Mouse (Mus musculus): ENCODE data around the gene Ctsw. TPM values are rescaled to one million over a fixed set of nuclear protein-coding genes. Genes with fewer than 3 reads are reported as not detected.

Gene Ctsw
- polyA plus RNA-seq, 1 experiment from 2014 or later = 4.8 TPM

DNA sequence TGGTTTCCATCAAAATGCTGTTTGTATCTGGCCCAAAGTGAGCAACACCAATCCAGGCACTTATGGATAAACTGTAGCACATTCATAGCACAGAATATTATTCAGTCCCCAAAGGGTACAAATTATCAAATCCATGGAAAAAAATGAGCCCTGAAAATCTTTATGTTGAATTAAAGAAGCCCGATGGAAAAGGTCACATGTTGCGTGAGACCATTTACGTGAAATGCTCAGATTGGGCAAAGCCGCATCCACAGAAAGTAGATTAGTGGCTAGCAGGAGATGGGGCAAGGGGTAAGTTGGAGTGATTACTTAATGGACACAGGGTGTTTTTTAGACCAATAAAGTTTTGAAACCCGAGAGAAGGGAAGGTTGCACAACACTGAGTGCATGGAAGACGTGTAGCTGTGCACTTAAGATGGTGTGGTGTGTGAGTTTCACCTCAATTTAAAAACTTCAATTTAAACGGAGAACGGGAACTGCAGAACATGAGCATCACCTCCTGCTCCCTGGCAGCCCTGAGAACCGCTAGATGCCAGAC is 23.9 kb downstream of the Ctsw start:
- peaks cover 42% of the 10 kb centered on the region for H3K27me3 ChIP-seq
- peaks cover 18% of the 10 kb centered on the region for H3K4me1 ChIP-seq
- H3K4me3 ChIP-seq = no peak overlapping the region
- H3K9ac ChIP-seq (replicated peaks) = no peak overlapping the region
- 68% methylated on average over 9 of the region's 9 CpGs for WGBS
- H3K27ac ChIP-seq (replicated peaks) = no peak overlapping the region
- H3K9me3 ChIP-seq = no peaks in the 10 kb centered on the region
- no peak for ATAC-seq (replicated peaks)
- no peak overlapping the region for H3K4me2 ChIP-seq (replicated peaks)
- no peaks in the 10 kb centered on the region for H3K36me3 ChIP-seq

DNA sequence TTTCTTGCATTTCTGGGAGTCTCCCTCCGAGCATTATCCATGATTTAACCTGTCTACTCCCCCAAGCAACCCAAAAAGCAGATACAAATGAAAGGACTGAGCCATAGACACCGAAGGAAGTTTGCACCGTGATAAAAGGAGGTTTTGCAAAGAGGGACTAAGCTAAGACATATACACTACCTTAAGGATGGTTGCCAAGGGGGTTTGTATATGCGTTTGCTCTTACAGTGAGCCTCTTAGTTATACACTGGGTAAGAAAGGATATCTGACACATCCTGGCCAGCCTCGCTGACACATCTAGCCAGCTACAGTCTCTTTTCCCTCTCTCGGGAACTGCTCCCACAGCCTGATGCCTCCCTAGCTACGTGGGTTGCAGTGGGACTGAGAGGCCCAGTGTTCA is 34.4 kb downstream of the Ctsw start:
- Histone ChIP-seq H3K4me3 (no peak overlapping the region), H3K9me3 (no peaks in the 10 kb centered on the region), H3K9ac (replicated peaks) (no peak overlapping the region), H3K36me3 (no peaks in the 10 kb centered on the region), H3K27ac (replicated peaks) (no peak overlapping the region), H3K4me2 (replicated peaks) (no peak overlapping the region), H3K4me1 (peaks cover 5% of the 10 kb centered on the region), H3K27me3 (0 out of 2 replicates have a peak, but pooled peaks cover 3% of the 10 kb centered on the region)
- ATAC-seq (replicated peaks) = no peak
- 73% methylated on average over 7 of the region's 7 CpGs for WGBS

DNA sequence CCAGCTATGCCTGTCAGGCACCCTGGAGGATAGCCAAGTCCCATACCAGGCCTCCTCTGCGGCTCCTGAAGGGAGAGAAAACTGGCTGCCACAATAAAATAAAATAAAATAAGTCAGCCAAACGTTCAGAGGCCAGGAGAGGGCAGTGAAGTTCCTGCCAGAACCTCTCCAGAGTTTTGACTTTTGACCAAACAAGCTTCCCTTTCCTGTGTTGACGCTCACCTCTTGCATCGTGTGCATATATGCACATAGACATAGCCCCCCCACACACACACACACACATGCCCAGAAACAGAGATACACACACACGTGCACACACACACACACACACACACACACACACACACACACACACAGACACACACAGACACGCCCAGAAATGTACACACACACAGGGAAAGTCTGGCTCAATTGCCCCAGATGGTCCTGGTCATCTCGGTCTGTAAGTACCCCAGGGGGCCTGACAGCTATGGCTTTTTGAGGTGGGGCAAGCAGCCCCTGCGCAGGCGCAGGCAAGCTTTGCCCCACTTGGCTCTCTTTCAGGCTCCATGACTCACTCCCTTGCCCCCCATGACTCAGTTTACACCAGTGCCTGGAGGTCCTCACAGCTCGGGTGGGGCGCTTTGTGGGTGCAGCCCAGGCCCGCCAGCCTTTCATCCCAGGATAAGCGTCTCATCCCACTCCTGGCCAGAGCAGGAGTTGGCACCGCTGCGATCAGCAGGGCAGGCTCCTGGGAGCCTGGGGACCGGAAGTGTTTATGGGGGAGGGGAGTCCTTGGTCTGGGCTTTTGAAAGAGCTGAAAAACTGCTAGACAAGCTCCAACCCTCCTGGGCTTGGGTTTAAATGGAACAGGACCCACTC is 35.1 kb downstream of the Ctsw start:
- Histone ChIP-seq H3K4me3 (peak overlapping the region; percentile 9; the same call in 1 of the 2 replicates), H3K9me3 (no peaks in the 10 kb centered on the region), H3K27me3 (0 out of 2 replicates have a peak, but pooled peaks cover 3% of the 10 kb centered on the region), H3K4me2 (replicated peaks) (peak overlapping the region; percentile 40), H3K9ac (replicated peaks) (no peak overlapping the region), H3K27ac (replicated peaks) (peak overlapping the region; percentile 6; the same call in 1 of the 2 replicates), H3K36me3 (no peaks in the 10 kb centered on the region), H3K4me1 (peaks cover 5% of the 10 kb centered on the region)
- no peak for ATAC-seq (replicated peaks)
- 14% methylated on average over 16 of the region's 16 CpGs for WGBS

DNA sequence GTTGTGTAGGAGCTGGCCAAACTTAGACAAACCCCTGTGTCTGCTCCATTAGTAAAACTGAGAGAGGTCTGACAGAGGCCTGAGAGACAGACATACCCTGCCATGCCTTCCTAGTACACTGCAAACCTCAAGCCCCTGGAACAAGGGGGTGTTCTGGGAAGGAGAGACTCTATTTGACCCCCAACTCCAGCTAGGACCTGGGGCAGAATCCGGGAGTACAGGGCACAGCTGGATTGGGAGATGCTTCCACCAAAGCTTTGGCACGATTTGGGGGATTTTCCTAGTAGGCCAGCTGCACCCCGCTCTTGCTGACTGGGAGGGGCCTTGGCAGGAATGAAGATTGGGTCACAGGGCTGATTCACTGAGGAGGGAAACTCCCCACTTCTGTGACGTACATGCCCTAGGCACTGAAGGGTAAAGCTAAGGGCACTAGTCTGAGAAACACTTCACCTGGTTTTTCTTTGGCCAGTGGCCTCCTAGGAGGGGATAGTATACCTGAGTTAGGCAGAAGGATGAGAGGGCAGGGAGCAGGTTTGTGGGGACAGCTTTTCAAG is 36.3 kb downstream of the Ctsw start:
- Histone ChIP-seq H3K4me2 (replicated peaks) (no peak overlapping the region), H3K27me3 (0 out of 2 replicates have a peak, but pooled peaks cover 3% of the 10 kb centered on the region), H3K36me3 (peaks cover 5% of the 10 kb centered on the region; the same call in 1 of the 2 replicates), H3K9ac (replicated peaks) (no peak overlapping the region), H3K27ac (replicated peaks) (no peak overlapping the region), H3K4me1 (peaks cover 9% of the 10 kb centered on the region), H3K4me3 (no peak overlapping the region), H3K9me3 (no peaks in the 10 kb centered on the region)
- ATAC-seq (replicated peaks) = no peak
- WGBS = 74% methylated on average over 4 of the region's 4 CpGs

DNA sequence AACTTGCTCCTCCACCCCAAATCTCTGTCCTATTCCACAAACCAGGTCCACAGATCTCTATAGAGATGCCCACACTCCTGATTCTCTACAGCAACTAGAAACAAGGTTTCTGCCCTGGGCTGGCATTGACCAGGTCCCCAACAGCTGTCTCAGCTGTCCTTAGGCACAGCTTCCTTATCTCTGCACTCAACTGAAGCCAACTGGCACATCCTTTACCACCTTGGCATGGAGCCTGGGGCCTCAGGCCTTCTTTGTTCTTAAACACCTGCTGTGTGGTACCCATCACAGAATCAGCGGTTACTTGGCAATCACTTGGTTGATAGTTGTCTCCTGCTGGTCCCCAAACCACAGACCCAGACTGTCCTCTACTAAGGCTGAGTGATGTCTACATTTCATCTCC is 37.9 kb downstream of the Ctsw start:
- H3K9ac ChIP-seq (replicated peaks) = no peak overlapping the region
- H3K27me3 ChIP-seq = 0 out of 2 replicates have a peak, but pooled peaks cover 3% of the 10 kb centered on the region
- no peak overlapping the region for H3K27ac ChIP-seq (replicated peaks)
- H3K36me3 ChIP-seq = peaks cover 6% of the 10 kb centered on the region
- no peak overlapping the region for H3K4me2 ChIP-seq (replicated peaks)
- no peaks in the 10 kb centered on the region for H3K9me3 ChIP-seq
- WGBS = 56% methylated on average over 1 of the region's 1 CpGs
- ATAC-seq (replicated peaks) = no peak
- peaks cover 24% of the 10 kb centered on the region for H3K4me1 ChIP-seq
- H3K4me3 ChIP-seq = no peak overlapping the region

DNA sequence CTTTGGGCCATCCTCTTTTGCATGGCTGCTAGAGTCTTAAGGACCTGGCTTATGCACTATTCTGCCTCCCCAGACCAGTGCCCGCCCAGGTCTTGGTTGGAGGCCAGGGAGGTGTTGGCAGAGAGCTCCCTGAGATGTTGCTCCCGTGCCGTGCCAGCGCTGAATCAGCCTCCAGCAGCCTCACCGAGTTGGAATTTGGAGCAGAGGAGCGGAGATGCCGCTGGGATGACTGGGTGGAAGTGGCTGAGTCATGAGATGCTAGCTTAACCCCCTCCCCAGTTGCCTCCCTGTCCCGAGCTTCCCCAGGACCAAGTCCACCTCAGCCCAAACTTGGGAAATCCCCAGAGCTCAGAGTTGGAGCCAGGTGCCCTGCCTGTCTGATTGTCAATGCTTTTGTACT is 38.5 kb downstream of the Ctsw start:
- Histone ChIP-seq H3K4me1 (peaks cover 24% of the 10 kb centered on the region), H3K4me3 (no peak overlapping the region), H3K27me3 (0 out of 2 replicates have a peak, but pooled peaks cover under 1% of the 10 kb centered on the region), H3K9me3 (no peaks in the 10 kb centered on the region), H3K9ac (replicated peaks) (no peak overlapping the region), H3K4me2 (replicated peaks) (no peak overlapping the region), H3K36me3 (peaks cover 6% of the 10 kb centered on the region), H3K27ac (replicated peaks) (no peak overlapping the region; the same call in 1 of the 2 replicates)
- no peak for ATAC-seq (replicated peaks)
- 64% methylated on average over 8 of the region's 8 CpGs for WGBS

DNA sequence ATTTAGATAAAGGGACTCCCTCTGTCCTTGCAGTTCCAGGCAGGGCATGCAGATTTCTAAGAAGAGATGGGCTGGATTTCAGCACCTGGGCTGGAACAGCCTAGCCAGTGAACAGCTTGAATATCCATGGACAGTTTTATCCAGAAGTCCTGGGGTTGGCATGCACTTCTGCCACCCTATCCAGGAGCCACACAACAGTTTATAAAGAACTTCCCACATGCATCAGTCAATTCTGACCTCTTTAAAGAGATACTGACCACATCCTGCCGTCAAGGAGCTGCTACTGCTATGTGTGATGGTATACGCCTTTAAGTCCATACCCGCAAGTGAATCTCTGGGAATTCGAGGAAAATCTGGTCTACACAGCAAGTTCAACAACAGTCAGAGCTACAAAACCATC is 39.1 kb downstream of the Ctsw start:
- no peaks in the 10 kb centered on the region for H3K27me3 ChIP-seq
- no peak overlapping the region for H3K9ac ChIP-seq (replicated peaks)
- H3K4me2 ChIP-seq (replicated peaks) = no peak overlapping the region
- peaks cover 6% of the 10 kb centered on the region for H3K36me3 ChIP-seq
- no peak overlapping the region for H3K4me3 ChIP-seq
- peaks cover 24% of the 10 kb centered on the region for H3K4me1 ChIP-seq
- WGBS = 84% methylated on average over 4 of the region's 4 CpGs
- no peak for ATAC-seq (replicated peaks)
- no peaks in the 10 kb centered on the region for H3K9me3 ChIP-seq
- no peak overlapping the region for H3K27ac ChIP-seq (replicated peaks)

DNA sequence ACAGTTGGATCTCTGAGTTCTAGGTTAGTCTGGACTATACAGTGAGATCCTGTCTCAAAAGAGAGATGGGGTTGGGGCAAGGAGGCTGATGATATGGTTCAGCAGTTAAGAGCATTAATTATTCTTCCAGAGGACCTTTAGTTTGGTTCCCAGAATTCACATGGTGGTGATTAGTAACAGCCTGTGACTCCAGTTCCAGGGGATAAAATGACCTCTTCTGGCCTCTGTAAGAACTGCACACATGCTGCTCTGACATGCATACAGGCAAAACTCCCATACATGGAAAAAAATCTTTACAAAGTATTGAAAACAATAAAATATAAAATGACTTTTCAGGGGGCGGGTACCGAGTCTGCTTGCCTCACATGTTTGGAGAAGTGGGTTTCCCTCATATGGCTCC is 40.2 kb downstream of the Ctsw start:
- Histone ChIP-seq H3K4me3 (no peak overlapping the region), H3K4me1 (peaks cover 28% of the 10 kb centered on the region), H3K36me3 (peaks cover 6% of the 10 kb centered on the region), H3K27ac (replicated peaks) (no peak overlapping the region), H3K9ac (replicated peaks) (no peak overlapping the region), H3K9me3 (no peaks in the 10 kb centered on the region), H3K4me2 (replicated peaks) (no peak overlapping the region), H3K27me3 (no peaks in the 10 kb centered on the region)
- WGBS = 92% methylated on average over 2 of the region's 2 CpGs
- no peak for ATAC-seq (replicated peaks)

DNA sequence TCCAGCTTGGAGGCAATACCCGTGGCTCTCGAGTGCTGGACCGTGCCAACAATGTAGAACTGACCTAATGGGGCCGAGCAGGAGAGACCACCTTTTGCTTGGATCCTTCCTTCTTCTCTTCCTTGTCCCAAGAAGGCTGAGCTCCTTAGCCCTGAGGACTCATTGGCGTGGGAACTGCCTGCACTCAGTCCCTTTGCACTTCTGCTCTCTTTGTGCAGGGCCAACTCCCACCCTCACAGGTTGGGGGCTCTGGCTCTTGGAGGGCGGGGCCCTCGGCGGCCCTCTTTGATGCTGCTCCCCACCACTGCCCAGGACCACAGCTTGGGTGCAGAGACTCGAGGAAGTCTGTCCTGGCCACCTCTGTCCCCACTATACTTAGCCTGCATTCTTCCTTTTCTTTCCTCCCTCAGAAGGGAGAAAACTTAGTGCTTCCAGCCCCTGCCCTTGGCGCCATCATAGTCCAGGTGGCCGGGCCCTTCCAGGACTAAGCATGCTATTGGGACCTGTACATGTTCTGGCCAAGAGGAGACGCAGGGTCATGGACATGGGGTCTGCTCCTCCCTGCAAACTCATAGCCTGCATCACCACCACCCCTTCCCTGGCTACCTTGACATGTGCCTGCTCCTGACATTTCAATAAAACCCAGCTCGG is 41.5 kb downstream of the Ctsw start:
- Histone ChIP-seq H3K4me1 (peaks cover 42% of the 10 kb centered on the region), H3K4me3 (no peak overlapping the region), H3K4me2 (replicated peaks) (no peak overlapping the region), H3K9ac (replicated peaks) (no peak overlapping the region), H3K27me3 (no peaks in the 10 kb centered on the region), H3K36me3 (peaks cover 12% of the 10 kb centered on the region), H3K27ac (replicated peaks) (no peak overlapping the region), H3K9me3 (no peaks in the 10 kb centered on the region)
- ATAC-seq (replicated peaks) = no peak
- 93% methylated on average over 13 of the region's 13 CpGs for WGBS

DNA sequence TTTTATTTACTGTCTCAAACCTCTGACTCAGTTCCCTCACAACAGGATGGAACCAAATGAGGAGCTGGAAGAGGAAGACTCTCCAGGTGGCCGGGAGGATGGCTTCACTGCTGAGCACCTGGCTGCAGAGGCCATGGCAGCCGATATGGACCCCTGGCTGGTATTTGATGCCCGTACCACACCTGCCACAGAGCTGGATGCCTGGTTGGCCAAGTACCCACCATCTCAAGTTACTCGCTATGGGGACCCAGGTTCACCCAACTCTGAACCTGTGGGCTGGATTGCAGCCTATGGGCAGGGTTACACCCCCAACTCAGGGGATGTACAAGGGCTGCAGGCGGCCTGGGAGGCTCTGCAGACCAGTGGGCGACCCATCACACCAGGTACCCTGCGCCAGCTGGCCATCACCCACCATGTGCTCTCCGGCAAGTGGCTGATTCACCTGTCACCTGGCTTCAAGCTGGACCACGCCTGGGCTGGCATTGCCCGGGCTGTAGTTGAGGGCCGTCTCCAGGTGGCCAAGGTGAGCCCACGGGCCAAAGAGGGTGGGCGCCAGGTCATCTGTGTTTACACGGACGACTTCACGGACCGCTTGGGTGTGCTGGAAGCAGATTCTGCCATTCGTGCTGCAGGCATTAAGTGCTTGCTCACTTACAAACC is 42.3 kb downstream of the Ctsw start:
- Histone ChIP-seq H3K4me3 (peak overlapping the region; percentile 81), H3K4me1 (peaks cover 43% of the 10 kb centered on the region), H3K9me3 (no peaks in the 10 kb centered on the region), H3K9ac (replicated peaks) (peak overlapping the region; percentile 89), H3K27me3 (no peaks in the 10 kb centered on the region), H3K36me3 (peaks cover 13% of the 10 kb centered on the region), H3K27ac (replicated peaks) (peak overlapping the region; percentile 87; the same call in 1 of the 2 replicates), H3K4me2 (replicated peaks) (peak overlapping the region; percentile 67)
- WGBS = 91% methylated on average over 18 of the region's 18 CpGs
- no peak for ATAC-seq (replicated peaks)

DNA sequence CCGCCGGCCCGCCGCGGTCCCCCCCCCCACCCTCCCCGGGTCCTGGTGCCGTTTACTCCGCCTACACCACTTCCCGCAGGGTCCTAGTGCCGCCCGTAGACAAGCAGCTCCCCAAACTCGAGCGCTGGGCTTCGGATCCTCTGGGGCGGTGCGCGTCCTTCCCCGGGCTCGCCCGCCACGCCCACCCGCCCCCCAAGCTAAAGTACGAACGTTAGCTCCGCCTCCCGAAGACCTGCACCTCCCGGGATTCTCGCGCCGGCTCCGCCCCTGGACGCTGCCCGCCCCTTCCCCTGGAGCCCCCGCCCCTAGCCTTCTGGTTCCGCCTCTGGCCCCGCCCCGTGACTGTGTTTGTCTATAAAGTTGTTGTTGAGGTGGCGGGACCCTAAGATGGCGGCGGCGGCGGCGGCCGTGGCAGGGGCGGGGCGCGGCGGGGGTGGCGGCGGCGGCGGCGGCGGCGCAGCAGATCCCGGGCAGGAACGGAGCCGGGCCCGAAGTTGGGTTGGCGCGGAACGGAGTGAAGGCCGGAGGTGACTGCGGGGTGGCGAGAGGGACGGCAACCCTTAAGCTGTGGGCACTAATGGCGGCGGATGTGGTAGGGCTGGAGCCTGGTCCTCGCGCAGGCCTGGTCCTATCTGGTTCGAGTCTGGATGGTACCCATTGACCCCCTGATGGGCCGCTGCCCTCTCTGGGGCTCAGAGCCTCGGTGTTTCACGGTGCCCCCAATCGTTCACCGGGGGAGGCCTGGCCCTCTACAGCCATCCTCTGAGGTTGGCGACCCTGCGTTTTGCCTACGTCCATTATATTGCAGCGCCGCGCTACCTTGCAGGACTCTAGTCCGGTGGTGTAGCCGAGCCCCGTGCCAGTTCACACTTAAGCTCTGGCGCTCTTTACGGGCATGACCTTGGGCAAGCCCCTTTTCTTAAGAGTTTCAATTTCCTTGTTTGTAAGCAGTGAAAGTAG is 43.2 kb downstream of the Ctsw start, which contains the start of the genes Drap1 and AI837181:
Drap1 (minus strand) TSS at position 198 of the 960 bp plus-strand sequence.
AI837181 (plus strand) TSS at position 363 of the 960 bp plus-strand sequence.
- peak within 1 kb of the TSS; percentile 87 for H3K27ac ChIP-seq (replicated peaks)
- under 1% methylated on average over 75 of the region's 87 CpGs for WGBS
- H3K4me1 ChIP-seq = peaks cover 43% of the 10 kb centered on the region
- H3K27me3 ChIP-seq = no peaks in the 10 kb centered on the region
- H3K4me2 ChIP-seq (replicated peaks) = peak within 1 kb of the TSS; percentile 80
- peak; percentile 93 for ATAC-seq (replicated peaks)
- H3K9me3 ChIP-seq = no peaks in the 10 kb centered on the region
- H3K9ac ChIP-seq (replicated peaks) = peak within 1 kb of the TSS; percentile 89
- peak within 1 kb of the TSS; percentile 81 for H3K4me3 ChIP-seq
- peaks cover 19% of the 10 kb centered on the region for H3K36me3 ChIP-seq

All from forebrain, embryonic 15.5 days (tissue).